Mouse (Mus musculus) CH12.LX (cell line): ENCODE results near the gene Ptgs2.

Experiments
- MAZ ChIP-seq: IDR thresholded peaks from 2 replicates; pipeline ENCODE4 v1.6.1; 2012; ENCODE audit warnings: low read depth, mild to moderate bottlenecking, inconsistent platforms, low read length, improper control_type of control experiment, moderate library complexity
- POLR2A ChIP-seq: IDR thresholded peaks from 2 replicates; pipeline ENCODE4 v1.6.1; 2011; ENCODE audit warnings: low read depth, mild to moderate bottlenecking, improper control_type of control experiment, low read length
- RCOR1 ChIP-seq: conservative IDR thresholded peaks from 2 replicates; pipeline ENCODE4 v1.6.1; 2012; ENCODE audit warnings: low read depth, mild to moderate bottlenecking, inconsistent platforms, low read length, improper control_type of control experiment

DNA sequence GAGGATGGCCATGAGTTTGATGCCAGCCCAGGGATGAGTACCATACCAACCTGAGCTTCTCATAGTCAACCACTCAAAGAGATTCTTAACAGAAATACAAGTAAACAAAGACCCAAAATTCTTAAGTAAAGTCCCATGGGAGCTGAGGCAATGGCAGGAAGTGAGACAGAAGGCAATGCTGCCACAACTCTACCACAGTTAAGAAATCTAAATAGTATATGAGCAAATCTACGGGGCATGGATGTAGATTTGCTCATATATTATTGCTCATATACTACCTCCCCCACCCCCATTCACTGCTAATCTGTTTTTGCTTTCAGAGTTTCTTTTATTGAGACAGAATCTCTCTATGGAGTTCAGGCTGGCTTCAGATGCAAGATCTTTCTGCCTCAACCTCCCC, 34.1 kb upstream of the Ptgs2 start:
- TF ChIP-seq POLR2A, result no peak
- no peak for TF ChIP-seq MAZ
- no peak for TF ChIP-seq RCOR1
